Mouse (Mus musculus): ENCODE data around the gene Pomt2. TPM values are rescaled to one million over a fixed set of nuclear protein-coding genes. Genes with fewer than 3 reads are reported as not detected.

The Pomt2 gene
- total RNA-seq, 2 experiments from 2014 or later, result 11.5 to 14.1 TPM

DNA sequence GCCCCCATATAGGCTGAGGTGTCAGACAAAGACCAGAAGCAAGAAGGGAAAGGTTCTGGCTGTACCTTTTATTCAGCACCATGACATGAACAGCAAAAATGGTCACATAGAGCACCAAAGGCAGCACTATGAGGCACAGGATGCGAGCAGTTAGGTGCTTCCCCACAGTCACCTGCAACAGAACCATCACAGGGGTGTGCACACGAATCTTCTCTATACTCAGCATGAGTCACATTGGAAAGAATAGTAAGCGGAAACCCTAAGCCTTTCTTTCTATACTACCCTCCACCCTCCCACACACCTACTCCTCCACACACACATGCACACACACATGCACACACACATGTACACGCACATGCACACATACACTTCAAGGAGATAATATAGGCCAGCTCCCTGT lies 17.5 kb downstream of the Pomt2 start:
- DNase-seq, result no peak

DNA sequence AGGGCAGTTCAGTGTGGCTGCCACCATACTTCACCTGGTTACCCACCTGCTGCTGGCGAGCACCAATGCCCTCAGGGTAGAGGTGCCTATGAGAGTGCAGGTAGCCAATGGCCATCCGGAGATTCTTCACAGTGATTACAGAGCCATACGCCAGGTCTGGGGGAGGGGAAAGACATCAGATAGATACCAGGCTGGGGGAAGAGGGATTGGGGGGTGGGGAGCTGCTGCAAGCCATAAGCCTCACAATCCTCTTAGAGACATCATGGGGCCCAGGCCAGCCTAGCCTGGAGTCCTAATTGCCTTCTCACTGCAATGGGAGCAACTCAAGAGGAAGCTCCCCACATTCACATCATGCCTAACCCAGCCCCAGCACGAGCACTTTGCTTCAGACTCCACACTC lies 20.5 kb downstream of the Pomt2 start:
- no peak for DNase-seq

DNA sequence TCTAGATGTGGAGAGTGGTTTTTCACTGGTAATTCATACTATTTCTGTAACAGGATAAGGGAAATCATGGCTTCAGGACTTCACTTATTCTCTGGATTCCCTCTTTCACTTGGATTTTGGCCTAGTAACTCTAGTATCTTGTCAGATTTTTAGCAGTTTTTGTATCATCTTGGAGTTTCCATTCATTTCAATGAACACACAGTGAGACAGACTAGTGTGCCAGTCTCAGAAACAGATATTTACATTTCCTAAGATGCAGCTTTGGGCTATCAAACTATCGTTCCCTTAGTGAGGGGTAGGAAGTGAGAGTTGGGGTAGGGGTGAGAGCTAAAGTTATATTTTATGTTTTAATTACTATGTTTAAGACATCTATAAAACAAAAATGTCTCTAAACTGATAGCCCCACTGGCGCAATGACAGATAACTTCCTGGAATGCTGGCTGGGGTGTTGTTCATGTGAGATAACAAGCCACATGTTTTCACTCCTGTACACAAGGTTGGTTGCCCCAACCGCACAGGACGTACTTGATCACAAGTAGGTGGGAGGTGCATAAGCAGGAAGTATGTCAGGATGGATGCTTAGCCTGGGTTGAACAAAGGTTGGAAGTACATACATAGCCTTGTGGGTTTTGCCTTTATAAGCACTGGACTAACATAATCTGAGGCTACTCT lies 25.7 kb downstream of the Pomt2 start:
- DNase-seq, result no peak

DNA sequence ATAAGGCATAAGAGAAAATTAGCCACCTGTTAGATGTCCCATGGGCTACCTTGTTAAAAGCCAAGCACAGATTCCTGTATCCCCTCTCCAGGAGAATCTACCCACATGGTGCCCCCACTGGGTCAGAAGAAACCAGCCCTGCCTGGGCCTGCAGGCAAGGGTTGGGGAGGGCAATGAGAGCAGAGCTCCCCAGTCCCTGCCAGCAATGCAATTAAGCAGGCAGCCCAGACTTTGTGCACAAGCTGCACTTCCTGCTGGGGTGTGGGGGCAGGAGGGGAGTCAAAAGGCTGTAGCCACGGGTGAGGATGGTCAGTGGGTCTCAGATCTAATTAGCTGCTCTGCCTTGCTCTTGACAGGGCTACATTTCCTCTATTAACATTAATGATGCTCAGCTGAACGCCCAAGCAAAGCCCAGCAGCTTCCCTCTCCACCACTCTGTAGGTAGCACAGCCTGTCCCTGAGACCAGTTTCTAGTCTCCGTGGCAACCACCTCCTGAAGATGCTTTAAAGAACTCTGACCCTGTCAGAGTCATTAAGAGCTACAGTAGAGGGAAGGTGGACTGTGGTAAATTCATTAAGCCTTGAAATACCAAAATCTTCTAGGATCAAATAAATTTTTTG lies 40.3 kb downstream of the Pomt2 start:
- no peak for DNase-seq

DNA sequence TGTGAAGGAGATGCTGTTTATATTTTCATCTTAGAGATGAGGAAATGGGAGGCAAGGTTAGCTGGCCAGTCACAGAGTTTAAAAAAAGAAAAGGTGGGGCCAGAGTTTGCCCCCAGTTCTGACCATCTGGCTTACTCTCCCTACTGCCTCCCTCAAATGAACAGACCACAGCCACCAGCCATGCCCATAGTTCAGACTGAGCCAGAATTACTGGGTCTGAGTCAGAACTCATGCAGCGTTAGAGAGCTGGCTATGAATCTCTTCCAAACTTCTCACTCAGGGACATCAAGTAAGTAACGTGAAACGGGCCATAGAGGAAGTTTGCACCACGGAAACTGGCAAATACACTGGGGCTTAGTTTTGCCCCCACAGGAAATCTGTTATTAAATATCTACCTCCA lies 43.0 kb downstream of the Pomt2 start:
- no peak for DNase-seq

DNA sequence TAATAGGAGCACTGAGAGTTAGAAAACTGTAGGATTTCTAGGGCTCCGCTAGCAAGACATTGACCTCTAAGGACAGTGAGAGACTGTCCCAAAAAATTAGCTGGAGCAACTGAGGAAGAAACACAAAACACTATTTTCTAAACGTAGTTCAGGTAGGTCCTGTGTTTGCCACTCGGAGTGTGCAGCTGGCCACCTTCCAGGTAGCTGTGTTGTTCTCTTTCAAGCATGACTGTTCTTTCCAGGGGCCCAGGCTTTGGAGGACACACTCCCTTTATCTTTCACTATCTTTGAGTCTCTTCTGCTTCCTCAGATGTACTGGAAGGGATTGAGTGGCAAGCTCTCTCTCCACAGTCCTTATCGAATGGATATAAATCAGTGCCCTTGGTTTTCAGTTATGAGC lies 44.3 kb downstream of the Pomt2 start:
- no peak for DNase-seq

DNA sequence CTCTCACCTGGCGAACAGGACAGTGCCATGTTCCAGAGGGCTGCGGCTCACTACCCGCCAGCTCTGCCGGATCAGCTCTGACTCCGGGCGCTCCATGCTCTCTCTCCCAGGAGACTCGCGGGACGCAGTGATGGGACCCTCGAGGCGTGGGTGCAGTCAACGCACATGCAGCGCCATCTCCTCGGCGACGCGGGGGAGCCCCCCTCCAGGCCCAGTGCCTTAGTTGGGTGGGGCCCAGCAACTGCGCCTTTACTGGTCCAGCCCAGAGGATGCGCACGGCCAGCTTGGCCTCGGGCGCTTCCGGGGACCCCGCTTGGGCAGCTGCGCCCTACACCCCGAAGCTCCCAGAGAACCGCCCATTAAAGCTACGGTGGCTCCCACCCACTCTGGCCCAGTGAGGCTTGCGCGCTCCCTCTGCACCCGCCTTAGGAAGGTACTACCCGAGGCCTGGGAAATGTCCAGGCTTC lies 45.6 kb downstream of the Pomt2 start, which contains the start of gene Ngb:
Gene Ngb (minus strand): TSS at position 375 of the 467 bp plus-strand sequence.
- no peak for DNase-seq

DNA sequence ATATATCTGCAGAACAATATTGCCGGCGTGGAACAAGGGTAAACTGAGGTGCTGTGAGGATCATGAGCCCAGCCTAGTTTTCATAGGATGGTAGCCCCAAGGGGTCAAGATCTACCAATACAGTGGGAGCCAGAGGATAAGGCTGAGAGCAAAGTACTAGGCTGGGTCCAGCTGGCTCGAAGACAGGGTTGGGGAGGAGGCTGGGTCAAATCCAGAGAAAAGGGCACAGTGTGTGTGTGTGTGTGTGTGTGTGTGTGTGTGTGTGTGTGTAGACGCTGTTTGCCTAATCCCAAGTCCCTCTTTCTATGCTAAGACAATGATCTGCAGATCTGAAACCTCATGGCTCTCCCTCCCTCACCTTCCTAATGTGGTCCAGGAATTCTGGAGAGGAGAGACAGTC lies 47.4 kb downstream of the Pomt2 start:
- peak; percentile 22 for DNase-seq

DNA sequence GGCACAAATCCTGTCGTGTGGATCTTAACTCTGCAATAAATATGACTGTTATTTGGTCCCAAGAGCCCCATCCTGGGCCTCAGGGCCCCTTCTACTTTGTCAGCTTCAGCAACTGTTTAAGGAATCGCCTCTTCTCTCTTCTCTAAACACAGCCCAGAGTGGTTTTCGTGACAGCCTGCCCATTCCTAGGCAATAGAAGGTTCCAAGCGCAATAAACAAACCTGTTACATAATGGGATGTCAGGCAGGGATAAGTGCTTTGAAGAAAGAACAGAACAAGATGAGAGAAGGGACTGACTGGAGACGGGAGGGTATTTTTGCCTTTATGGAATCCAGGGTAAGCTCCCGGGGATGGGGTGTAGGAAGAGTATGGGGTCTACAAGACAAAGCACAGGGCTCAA lies 54.1 kb downstream of the Pomt2 start:
- no peak for DNase-seq

DNA sequence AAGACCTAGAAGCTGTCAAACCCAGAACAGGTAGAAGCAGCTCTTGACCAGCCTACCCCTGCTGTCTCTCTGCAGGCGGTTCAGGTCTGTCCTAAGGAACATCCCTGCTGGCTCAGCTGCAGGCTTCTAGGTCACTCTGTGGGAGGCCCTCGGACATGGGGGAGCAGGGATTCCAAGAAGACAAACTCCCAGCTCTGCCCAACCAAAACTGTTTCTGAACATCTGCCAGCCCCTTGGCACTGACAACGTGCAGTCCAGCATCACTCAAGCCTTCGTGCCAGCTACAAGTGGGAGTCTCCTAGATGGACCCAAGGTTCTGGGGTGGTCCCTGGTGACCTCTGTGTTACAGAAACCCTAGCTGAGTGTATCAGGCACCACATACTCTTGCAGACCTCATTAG lies 54.5 kb downstream of the Pomt2 start:
- no peak for DNase-seq

DNA sequence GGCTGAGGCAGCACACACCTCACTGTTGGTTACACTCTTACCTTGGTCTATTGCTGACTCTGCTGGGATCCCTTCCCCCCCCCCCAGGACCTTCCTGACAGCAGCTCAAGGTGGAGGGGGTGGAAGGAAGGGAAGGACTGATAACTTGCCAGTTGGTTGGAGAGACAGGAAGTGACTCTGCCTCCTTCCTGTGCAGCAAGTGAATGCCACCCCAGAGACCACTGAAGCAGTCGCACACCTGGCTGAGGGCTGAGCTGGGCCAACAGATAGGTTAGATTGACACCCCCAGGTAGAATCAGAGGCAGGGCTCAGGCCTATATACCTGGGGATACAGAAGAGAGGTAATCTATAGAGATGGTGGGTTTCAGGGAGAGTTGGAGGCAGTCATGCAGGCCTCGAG lies 55.9 kb downstream of the Pomt2 start:
- no peak for DNase-seq

DNA sequence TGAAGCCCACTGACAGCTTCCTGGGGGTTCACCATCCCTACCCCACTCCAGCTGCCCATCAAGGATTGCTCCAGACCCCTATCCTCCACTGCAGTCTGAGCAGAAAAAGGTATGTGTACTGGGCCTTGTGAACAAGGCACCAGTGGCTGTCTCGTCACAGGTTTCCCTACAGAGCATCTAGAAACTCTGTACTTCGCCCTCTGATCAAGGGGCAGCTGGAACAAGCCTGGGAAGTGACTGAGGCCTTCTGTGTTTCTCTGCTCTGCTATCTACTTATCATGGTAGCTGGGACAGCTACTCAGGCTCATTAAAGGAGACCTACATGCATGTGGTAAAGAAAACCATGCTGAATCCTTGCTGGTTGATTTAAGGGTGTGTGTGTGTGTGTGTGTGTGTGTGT lies 58.1 kb downstream of the Pomt2 start:
- DNase-seq, result no peak

DNA sequence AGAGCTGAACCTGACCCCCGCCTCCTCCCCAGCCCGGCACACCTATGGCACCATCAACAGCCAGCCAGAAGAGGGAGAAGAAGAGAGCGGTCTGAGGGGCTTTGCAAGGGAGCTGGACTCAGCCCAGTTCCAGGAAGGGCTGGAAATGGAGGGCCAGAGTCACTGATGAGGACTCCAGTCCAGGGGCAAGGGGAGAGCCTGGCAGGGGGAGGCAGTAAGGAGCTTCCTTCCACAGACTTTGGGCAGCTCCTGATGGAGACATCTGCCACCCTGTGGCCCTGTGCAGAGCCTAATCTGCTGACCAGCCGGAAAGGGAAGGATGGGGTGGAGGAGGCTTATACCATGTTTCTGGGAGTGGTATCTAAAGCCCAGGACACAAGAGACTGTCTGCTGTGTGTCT lies 58.5 kb downstream of the Pomt2 start:
- DNase-seq, result no peak

DNA sequence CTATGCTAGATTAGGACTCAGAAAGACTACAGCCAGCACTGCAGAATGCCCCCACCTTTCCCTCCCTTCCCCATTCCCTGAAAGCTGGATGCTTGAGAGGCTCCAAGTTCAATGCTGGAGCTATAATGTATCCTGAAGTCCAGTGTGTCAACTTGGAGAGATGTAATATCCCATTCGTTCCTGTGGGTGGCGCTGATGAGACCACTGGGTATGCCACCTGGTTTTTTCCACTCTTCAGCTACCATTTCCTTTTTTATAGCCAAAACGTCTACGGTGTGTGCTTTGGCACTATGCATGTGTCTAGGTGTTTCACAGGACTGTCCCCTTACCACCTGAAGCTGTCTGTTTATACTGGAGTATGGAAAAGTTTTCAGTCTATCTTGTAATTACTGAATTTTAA lies 59.4 kb downstream of the Pomt2 start:
- no peak for DNase-seq

DNA sequence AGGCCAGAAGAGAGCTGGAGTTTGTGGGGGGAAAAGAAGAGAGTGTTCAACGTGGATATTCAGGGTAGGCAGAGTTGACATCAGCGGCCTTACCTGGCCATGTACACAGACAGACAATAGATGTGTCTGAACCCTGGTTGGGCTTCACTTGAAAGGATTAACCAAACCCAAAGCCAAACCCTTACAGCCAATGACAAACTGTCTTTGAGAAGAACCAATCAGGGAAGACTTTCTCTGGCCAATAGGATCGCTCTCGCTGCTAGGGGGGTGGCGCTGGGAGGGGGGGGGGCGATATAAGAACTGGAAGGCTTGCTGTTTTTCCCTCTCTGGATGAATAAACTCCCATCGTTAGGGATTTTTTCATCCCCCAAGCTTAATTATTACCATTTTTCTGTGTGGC lies 60.5 kb downstream of the Pomt2 start:
- DNase-seq, result no peak

DNA sequence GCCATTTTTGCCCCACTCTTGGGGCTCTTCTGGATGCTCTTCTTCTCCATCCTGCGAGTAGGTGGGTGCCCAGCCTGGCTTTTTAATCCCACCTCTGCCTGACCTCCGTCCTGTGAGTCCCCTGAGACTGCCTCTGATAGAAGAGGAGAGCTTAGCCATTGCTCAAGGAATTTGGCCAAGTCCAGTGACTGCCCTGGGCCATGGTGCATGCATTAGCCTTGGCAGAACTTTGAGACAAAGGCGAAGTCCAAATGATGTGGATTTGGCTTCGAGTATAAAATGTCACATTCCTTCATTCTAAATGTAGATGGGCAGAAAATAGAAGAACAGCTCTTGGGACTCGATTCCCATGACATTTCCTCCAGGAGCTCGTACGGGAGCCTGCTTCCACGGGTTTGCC lies 65.0 kb downstream of the Pomt2 start:
- no peak for DNase-seq

DNA sequence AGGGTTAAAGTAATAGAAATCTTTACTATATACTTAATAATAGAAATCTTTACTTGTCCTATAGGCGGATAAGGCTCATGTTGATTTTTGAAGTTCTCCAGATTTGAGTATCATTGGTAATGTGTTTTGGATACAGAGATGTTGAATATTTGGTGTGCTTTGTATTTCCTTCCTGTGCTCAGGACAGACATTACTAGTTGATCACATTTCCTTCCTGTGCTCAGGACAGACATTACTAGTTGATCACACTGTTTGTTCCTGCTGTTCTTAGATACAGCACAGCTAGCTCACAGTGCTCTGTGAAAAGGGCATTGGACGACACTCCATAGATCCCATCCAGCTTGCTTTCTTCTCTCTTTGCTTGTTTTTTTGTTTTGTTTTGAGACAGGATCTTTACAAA lies 71.2 kb downstream of the Pomt2 start:
- no peak for DNase-seq

DNA sequence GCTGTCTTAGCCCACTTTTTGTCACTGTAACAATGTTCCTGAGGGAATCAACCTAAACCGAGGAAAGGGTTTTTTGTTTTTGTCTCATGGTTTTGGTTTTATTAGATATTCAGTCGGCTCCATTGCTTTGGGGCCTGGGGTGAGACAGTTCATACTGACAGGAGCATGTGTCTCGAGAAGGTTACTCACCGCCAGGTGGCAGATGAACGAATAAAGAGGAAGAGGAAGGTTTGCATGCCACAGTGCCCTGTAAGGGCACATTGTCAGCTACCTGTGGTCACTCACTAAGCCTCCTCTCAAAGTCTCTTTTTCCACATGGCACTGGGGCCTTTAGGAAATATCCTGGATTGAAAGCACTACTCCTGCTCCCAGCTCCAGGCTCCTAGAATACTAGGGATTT lies 77.2 kb downstream of the Pomt2 start:
- no peak for DNase-seq

DNA sequence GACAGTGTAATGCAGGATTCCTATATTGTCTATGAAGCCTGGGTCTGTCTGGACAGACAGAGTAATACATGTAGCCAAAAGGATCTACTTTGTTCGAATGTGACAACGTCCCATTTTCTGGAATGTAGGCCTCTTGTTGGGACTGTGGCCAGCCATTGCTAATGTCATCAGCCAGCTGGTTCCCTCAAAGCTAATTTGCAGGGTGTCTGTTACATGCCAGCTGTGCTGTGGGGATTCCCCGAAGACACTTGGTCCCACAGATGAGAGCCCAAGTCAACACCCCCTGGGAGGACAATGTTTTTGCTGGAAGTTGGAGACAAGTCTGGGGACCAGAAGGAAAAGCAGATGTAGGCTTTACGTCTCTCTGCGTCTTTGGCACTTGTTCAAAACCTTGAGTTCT lies 81.3 kb downstream of the Pomt2 start:
- no peak for DNase-seq

DNA sequence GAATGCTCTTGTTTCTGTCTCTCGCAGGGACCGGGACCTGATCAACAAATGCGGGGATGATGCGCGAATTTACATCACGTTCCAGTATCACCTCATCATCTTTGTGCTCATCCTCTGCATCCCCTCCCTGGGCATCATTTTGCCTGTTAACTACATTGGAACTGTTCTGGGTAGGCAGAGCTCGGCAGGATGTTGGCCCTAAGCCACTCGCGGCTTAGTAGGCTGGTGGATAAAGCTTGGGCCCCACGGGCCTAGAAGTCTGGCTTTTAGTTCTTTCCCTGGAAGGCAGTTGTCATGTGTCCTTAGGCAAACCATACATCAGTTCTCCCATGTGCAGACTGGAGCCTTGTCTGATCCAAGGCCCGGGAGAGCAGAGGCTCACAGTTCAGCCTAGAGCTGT lies 82.3 kb downstream of the Pomt2 start:
- no peak for DNase-seq

DNA sequence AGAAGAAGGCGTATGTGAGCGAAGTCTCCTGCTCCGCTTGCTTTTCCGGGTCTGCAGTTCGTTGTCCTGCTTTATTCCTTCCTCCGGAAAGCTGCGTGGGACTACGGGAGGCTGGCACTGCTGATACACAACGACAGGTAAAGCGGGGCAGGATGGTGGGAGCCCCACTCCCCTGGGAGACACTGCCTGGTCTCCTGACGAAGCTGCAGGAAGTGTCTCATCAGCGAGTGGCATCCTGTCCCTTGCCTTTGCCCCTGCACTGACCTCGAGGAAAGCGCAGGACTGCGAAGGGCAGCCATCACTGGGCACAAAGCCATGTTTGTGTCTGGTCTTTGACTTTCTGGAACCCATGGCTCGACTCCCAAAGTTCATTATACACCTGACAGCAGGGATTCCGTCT lies 90.7 kb downstream of the Pomt2 start:
- peak; percentile 15 for DNase-seq
